Mouse (Mus musculus) neural tube, embryonic 13.5 days (tissue): ENCODE data around the gene Tma7. TPM values are rescaled to one million over a fixed set of nuclear protein-coding genes. Genes with fewer than 3 reads are reported as not detected.

ENCODE experiments used
- ATAC-seq: fragments of 200-750 bp; cut with Nextera tagmentation; 2 replicates; pipeline ENCODE4 v1.8.0; 2017; ENCODE audit warnings: low read depth, mild to moderate bottlenecking, moderate TSS enrichment, moderate library complexity
- H3K27ac ChIP-seq: fragments of 300-500 bp; sonication (generic); replicated peaks from 2 replicates; pipeline ENCODE4 v1.5.1; 2015; ENCODE audit warnings: moderate library complexity, mild to moderate bottlenecking, inconsistent platforms
- H3K27me3 ChIP-seq: fragments of 300-500 bp; sonication (generic); 2 replicates; pipeline ENCODE4 v1.6.1; 2015; ENCODE audit warnings: mild to moderate bottlenecking, inconsistent platforms
- H3K36me3 ChIP-seq: fragments of 300-500 bp; sonication (generic); 2 replicates; pipeline ENCODE4 v1.6.1; 2015; ENCODE audit warnings: mild to moderate bottlenecking, inconsistent platforms
- H3K4me1 ChIP-seq: fragments of 300-500 bp; sonication (generic); replicated peaks from 2 replicates; pipeline ENCODE4 v1.6.1; 2015; ENCODE audit warnings: inconsistent platforms
- H3K4me2 ChIP-seq: fragments of 300-500 bp; sonication (generic); 2 replicates; pipeline ENCODE4 v1.6.1; 2015; ENCODE audit warnings: inconsistent platforms, mild to moderate bottlenecking, moderate library complexity
- H3K4me3 ChIP-seq: fragments of 300-500 bp; sonication (generic); 2 replicates; pipeline ENCODE4 v1.5.1; 2015; ENCODE audit warnings: mild to moderate bottlenecking, inconsistent platforms
- H3K9ac ChIP-seq: fragments of 300-500 bp; sonication (generic); 2 replicates; pipeline ENCODE4 v1.6.1; 2015; ENCODE audit warnings: moderate library complexity, mild to moderate bottlenecking, inconsistent platforms
- H3K9me3 ChIP-seq: fragments of 300-500 bp; sonication (generic); 2 replicates; pipeline ENCODE4 v1.6.1; 2016; ENCODE audit warnings: inconsistent platforms
- WGBS: fragments of 180-500 bp; shearing (Covaris S2); methylation state at CpG from one replicate; pipeline ENCODE4 v1.1.7; 2015; 5-methylcytosine and 5-hydroxymethylcytosine counted together
- polyA plus RNA-seq: library from polyadenylated mRNA; unstranded; fragments of >200 nt; fragmentation: Nextera tagmentation; extraction: Ambion mirVana; gene quantifications from 2 replicates; pipeline ENCODE4 v1.2.1, GENCODE M21; 2015

Gene Tma7
- polyA plus RNA-seq, 1 experiment from 2014 or later = 792 TPM

DNA sequence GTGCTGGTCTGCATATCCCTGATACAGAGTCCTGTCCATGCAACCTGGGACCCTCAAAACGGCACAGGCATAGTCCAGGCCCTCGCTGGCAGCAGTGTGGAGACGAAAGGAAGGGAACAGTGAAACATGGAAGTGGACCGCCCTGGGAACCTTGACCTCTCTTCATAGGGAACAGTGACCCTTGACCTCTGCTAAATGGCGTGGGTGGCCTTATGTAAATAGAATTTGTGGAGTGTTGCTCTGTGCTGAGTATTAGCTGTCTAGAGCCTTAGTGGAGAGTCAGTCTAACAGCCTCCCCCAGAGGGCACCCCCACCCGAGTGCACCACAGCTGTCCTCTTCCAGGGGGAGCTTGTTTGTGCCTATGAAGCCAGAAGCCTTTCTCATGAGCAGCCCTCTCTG is 10.4 kb upstream of the Tma7 start:
- no peak for ATAC-seq
- H3K27me3 ChIP-seq = no peaks in the 10 kb centered on the region
- H3K4me2 ChIP-seq = no peak overlapping the region
- H3K9me3 ChIP-seq = no peaks in the 10 kb centered on the region
- peak overlapping the region; percentile 28; the same call in 1 of the 2 replicates for H3K27ac ChIP-seq
- H3K9ac ChIP-seq = no peak overlapping the region
- peaks cover 35% of the 10 kb centered on the region for H3K36me3 ChIP-seq
- H3K4me3 ChIP-seq = no peak overlapping the region
- whole genome bisulfite sequencing = 46% methylated on average over 6 of the region's 6 CpGs
- peaks cover 34% of the 10 kb centered on the region for H3K4me1 ChIP-seq

DNA sequence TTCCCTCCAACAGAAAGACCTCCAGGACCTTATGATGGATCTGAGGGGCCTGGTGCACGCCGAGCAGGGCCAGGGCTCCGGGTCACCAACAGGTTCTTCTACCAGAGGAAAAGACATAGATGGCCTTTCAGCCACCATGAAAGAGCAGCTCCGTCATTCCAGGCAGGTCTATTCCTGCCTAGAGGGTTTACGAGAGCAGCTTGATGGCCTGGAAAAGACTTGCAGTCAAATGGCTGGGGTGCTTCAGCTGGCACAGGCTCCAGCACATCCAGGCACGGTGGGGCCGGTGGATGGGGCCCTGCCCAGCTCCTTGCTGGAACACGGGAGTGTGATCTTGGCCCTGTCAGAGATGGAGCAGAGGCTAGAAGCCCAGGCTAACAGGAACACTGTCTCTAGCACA is 9.4 kb upstream of the Tma7 start:
- Histone ChIP-seq H3K4me1 (peaks cover 29% of the 10 kb centered on the region), H3K9ac (no peak overlapping the region), H3K9me3 (no peaks in the 10 kb centered on the region), H3K27me3 (no peaks in the 10 kb centered on the region), H3K27ac (no peak overlapping the region), H3K4me2 (no peak overlapping the region), H3K4me3 (no peak overlapping the region), H3K36me3 (peaks cover 35% of the 10 kb centered on the region)
- no peak for ATAC-seq
- 90% methylated on average over 8 of the region's 8 CpGs for WGBS

DNA sequence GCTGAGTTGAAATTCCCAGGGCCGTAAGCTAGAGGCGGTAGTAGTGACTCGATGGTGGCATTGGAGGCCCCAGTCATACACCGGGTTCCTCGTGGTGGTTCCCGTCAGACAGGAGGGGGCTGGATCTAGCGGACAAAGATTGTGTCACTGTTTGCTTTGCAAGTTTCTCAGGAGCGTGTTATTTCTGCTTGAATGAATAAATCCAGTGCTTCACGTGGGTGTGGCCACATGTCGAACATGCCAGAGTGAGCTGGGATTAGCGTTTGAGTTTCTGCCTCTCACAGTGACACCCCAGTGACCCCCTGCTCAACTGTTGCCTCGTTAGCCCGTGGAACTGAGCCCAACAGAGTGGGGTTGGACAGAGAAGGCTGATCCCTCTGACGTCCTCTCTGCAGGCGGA is 8.1 kb upstream of the Tma7 start:
- Histone ChIP-seq H3K4me3 (no peak overlapping the region), H3K4me2 (no peak overlapping the region), H3K9me3 (no peaks in the 10 kb centered on the region), H3K27ac (no peak overlapping the region), H3K36me3 (peaks cover 35% of the 10 kb centered on the region), H3K4me1 (peaks cover 23% of the 10 kb centered on the region), H3K27me3 (no peaks in the 10 kb centered on the region), H3K9ac (no peak overlapping the region)
- 66% methylated on average over 15 of the region's 15 CpGs for WGBS
- no peak for ATAC-seq

DNA sequence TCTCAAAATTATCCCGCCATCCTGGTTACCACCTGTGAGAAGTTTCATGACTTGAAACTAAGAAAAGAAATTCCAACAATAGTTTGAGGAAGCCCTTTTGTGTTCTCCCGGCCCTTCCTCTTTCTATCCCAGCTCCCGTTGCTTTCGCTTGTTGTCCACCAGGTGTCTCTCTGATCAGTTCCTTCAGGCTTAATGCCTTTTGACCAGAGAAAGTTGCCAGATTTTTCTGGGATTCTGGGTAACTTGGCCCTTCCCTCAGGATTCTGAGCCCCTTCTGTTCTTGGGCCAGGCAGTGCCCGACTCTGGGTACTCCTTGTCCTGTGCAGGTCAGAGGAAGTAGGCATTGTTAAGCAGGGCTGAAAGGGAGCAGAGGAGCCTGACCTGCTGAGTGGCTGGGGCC is 5.6 kb upstream of the Tma7 start:
- H3K36me3 ChIP-seq = peaks cover 35% of the 10 kb centered on the region
- no peak for ATAC-seq
- H3K4me1 ChIP-seq = peaks cover 18% of the 10 kb centered on the region
- no peak overlapping the region for H3K4me3 ChIP-seq
- H3K27ac ChIP-seq = no peak overlapping the region
- H3K9me3 ChIP-seq = no peaks in the 10 kb centered on the region
- no peaks in the 10 kb centered on the region for H3K27me3 ChIP-seq
- WGBS = 13% methylated on average over 5 of the region's 5 CpGs
- no peak overlapping the region for H3K4me2 ChIP-seq
- H3K9ac ChIP-seq = peak overlapping the region; percentile 38; the same call in 1 of the 2 replicates

DNA sequence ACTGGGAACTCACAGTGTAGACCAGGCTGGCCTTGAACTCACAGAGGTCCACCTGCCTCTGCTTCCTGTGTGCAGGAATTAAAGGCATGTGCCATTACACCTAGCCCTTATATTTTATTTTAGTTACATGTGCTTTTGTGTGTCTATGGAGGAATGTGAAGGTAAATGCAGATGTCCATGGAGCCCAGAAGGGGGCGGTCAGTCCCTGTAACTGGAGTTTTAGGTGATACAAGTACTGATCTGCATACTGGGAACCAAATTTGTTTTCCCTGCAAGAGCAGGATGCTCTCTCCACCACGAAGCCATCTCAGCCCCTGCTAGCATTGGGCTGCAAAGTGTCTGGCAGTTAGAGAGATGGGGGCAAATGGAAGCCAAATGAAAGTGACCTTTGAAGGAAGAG is 2.5 kb upstream of the Tma7 start:
- Histone ChIP-seq H3K36me3 (peaks cover 19% of the 10 kb centered on the region), H3K27me3 (no peaks in the 10 kb centered on the region), H3K9me3 (no peaks in the 10 kb centered on the region), H3K27ac (no peak overlapping the region), H3K4me2 (no peak overlapping the region), H3K9ac (no peak overlapping the region), H3K4me3 (no peak overlapping the region), H3K4me1 (peaks cover 39% of the 10 kb centered on the region)
- WGBS = 12% methylated on average over 2 of the region's 2 CpGs
- no peak for ATAC-seq

DNA sequence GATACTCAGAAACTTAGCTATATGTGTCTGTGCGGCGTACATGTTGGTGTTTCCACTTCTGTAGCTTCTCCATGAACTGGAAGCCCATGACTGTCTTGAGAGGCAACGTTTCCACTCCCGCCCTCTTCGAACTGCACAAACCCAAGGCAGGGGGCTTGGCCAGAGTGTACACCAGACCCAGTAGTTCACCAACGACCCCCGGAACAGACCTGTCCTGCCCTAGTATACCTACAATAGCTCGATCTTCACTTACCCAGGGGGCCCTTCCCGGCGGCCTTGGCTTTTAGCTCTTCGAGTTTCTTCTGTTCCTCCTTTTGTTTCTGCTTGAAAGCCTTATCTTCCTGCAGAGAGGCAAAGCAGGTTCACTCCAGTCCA is 651 bp downstream of the Tma7 start:
- H3K9me3 ChIP-seq = no peaks in the 10 kb centered on the region
- H3K4me1 ChIP-seq = peaks cover 29% of the 10 kb centered on the region
- peaks cover 25% of the 10 kb centered on the region for H3K36me3 ChIP-seq
- peak overlapping the region; percentile 95 for H3K4me2 ChIP-seq
- ATAC-seq = peak; percentile 37
- H3K4me3 ChIP-seq = peak overlapping the region; percentile 85
- H3K27me3 ChIP-seq = no peaks in the 10 kb centered on the region
- peak overlapping the region; percentile 92 for H3K9ac ChIP-seq
- peak overlapping the region; percentile 79 for H3K27ac ChIP-seq
- 6% methylated on average over 11 of the region's 11 CpGs for WGBS

DNA sequence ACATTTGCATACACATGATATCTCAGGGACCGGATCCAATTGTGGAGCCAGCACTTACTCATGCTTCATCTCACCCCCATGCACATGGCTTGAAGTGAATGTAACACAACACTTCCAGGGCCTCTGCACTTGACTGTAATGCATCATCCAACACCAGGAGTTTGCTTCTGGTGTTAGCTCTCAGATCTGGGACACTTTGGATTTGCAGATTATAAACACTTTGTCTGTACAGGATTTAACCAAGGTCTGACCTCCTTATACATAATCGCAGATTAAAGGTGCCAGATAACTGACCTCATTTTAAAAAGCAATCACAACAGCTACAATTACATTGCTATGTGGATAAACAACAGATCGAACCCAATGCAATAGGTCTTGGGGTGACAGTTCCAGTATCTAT is 1.9 kb downstream of the Tma7 start:
- no peak overlapping the region for H3K27ac ChIP-seq
- peaks cover 25% of the 10 kb centered on the region for H3K36me3 ChIP-seq
- 97% methylated on average over 3 of the region's 3 CpGs for WGBS
- peak overlapping the region; percentile 85; the same call in 1 of the 2 replicates for H3K4me3 ChIP-seq
- no peaks in the 10 kb centered on the region for H3K9me3 ChIP-seq
- no peaks in the 10 kb centered on the region for H3K27me3 ChIP-seq
- H3K4me1 ChIP-seq = peaks cover 29% of the 10 kb centered on the region
- H3K4me2 ChIP-seq = peak overlapping the region; percentile 95
- no peak overlapping the region for H3K9ac ChIP-seq
- no peak for ATAC-seq

DNA sequence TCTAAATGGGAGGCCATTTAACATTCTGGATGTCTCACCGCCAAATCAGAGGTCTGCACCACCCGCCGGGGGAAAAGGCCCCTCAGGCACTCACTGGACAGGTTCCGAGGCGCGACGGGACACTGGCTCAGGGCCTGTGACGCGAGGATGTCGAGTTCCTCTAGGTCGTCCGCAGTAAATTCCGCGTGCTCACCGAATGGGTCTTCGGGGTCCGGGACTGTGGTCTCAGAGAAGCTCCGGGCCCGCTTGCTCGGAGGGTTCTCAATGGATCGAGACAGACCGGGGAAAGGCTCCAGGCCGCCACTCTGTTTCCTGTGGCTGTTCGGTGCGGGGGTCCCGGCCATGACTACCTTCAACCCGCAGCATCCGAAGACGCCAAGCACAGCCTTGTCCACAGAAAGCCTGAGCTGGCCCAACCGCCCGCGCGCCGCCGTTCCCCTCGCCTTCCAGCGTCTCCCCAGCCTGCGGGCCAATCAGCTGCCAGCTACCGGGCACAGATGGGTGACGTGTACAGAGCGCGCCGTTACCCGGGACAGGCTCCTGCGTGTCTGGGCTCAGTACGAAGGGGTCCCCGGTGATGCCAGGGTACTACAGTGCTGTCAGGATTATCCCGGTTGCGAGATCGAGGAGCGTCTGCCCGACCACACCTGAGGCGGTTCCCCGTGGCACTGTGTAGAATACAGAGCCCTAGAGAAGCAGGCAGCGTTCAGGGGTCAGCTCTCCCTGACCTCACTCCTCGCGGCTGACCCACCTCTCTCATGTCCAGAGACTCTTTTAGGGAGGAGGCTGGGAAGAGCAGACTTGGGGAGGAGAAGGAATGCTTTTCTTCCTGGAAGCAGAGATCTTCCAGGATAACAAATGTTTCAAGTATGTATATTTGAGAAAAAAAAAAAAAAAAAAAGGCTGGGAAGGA is 8.5 kb downstream of the Tma7 start, which contains the start of gene Atrip:
Gene Atrip (minus strand): TSS at position 464 of the 913 bp plus-strand sequence.
- peaks cover 36% of the 10 kb centered on the region for H3K36me3 ChIP-seq
- H3K4me3 ChIP-seq = peak within 1 kb of the TSS; percentile 89
- WGBS = under 1% methylated on average over 57 of the region's 57 CpGs
- peaks cover 30% of the 10 kb centered on the region for H3K4me1 ChIP-seq
- peak; percentile 99 for ATAC-seq
- peak within 1 kb of the TSS; percentile 95 for H3K9ac ChIP-seq
- no peaks in the 10 kb centered on the region for H3K9me3 ChIP-seq
- no peaks in the 10 kb centered on the region for H3K27me3 ChIP-seq
- H3K27ac ChIP-seq = peak within 1 kb of the TSS; percentile 76
- peak within 1 kb of the TSS; percentile 93 for H3K4me2 ChIP-seq

DNA sequence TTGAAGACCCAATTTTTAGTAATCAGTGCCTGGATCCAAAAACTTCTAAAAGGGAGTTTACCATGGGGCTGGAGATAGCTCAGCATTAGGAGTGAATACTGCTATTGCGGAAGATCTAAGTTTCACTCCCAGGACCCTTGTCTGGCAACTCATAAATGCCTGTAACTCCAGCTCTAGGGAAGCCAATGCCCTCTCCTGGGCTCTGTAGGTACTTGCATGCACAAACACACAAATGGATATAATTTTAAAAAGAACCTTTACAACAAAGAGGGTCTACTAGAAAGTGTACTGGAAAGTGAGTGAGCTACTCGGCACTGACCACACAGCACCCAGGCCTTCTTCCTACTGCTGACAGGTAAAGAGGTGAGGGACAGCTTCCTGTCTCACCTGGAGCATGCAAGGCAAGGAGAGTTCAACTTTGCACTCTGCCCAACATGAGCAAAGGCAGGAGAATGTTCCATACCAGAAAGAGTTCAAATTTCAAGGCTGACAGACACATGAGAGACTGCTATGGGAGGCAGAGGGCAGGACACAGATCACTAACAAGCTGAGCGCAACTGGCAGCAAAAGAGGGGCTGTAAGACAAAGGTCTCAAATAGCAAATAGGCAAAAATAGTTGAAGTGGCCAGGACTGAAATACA is 14.2 kb downstream of the Tma7 start:
- 96% methylated on average over 3 of the region's 3 CpGs for WGBS
- Histone ChIP-seq H3K36me3 (peaks cover 83% of the 10 kb centered on the region), H3K4me1 (peaks cover 15% of the 10 kb centered on the region), H3K27me3 (no peaks in the 10 kb centered on the region), H3K9me3 (no peaks in the 10 kb centered on the region), H3K9ac (no peak overlapping the region), H3K4me3 (no peak overlapping the region), H3K4me2 (no peak overlapping the region), H3K27ac (no peak overlapping the region)
- ATAC-seq = no peak

DNA sequence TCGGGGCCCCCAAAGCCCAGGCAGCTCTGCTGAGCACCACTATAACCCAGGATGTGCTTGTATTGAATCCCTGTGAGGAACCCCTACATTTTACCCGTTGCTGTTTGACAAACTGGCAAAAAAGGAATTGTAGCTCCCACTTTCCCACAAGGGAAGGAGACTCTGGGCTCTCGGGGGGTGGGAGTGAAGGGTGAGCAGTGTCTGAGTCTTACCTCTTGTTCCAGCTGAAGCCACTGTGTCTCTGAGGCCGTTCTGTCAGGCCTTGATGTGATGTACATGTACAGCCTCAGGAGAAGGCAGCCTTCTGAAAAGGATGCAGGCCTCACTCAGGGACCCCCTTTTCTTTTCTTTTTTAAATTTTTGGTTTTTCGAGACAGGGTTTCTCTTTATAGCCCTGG is 21.5 kb downstream of the Tma7 start:
- H3K27ac ChIP-seq = no peak overlapping the region
- no peak overlapping the region for H3K9ac ChIP-seq
- no peak overlapping the region for H3K4me2 ChIP-seq
- ATAC-seq = no peak
- no peaks in the 10 kb centered on the region for H3K9me3 ChIP-seq
- H3K4me1 ChIP-seq = peaks cover 12% of the 10 kb centered on the region
- no peaks in the 10 kb centered on the region for H3K27me3 ChIP-seq
- H3K36me3 ChIP-seq = peaks cover 90% of the 10 kb centered on the region
- H3K4me3 ChIP-seq = no peak overlapping the region
- WGBS = 93% methylated on average over 5 of the region's 5 CpGs

DNA sequence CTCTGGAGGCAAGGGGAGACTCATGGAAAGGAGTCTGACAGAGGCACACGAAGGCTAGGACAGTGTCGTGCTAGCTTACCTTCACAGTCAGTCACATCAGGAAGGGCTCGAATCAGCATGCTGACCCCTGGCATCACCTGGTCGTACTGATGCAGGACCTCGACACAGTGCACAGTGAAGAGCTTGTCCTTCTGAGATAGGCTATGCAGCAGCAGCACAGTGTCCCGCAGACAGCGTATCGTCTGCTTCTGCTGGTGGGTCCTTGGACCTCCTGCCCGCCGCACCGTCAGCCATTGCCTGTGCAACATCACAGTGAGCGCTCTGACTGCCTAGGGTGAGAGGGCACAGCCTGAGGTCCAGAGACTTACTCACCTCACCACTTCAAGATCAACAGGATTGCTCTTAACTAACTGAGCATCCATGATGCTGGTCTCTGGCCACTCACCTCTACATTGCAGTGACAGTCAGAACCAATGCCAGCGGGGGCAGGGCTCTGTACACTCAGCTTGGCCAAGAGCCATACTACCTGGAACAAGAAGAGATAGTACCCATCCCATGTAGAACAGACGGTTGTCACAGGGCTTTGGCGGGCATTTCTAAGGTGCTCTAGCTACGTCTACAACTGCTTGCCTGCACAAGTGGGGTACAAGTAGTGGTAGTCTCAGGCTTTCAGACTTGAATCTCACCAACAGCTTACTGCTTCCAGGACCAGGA is 22.0 kb downstream of the Tma7 start:
- Histone ChIP-seq H3K27me3 (no peaks in the 10 kb centered on the region), H3K9me3 (no peaks in the 10 kb centered on the region), H3K4me1 (peaks cover 17% of the 10 kb centered on the region), H3K4me2 (no peak overlapping the region), H3K9ac (peak overlapping the region; percentile 75), H3K36me3 (peaks cover 85% of the 10 kb centered on the region), H3K4me3 (no peak overlapping the region), H3K27ac (no peak overlapping the region)
- 90% methylated on average over 16 of the region's 16 CpGs for WGBS
- peak; percentile 21; the same call in 1 of the 2 replicates for ATAC-seq
